Mouse (Mus musculus) E14TG2a.4 (cell line): ENCODE results near the gene Serpinb1a.

Experiments
- H3K27me3 ChIP-seq: 2 replicates; pipeline ENCODE4 v1.6.1; 2014; ENCODE audit warnings: low read length, control low read depth; ENCODE audit not compliant: insufficient read depth
- H3K36me3 ChIP-seq: 2 replicates; pipeline ENCODE4 v1.6.1; 2014; ENCODE audit warnings: low read length, control low read depth; ENCODE audit not compliant: insufficient read depth
- H3K4me1 ChIP-seq: replicated peaks from 2 replicates; pipeline ENCODE4 v1.6.1; 2014; ENCODE audit warnings: low read depth, low read length, control low read depth
- H3K4me3 ChIP-seq: replicated peaks from 2 replicates; pipeline ENCODE4 v1.5.1; 2014; ENCODE audit warnings: mild to moderate bottlenecking, low read length
- H3K9me3 ChIP-seq: 2 replicates; pipeline ENCODE4 v1.6.1; 2014; ENCODE audit warnings: low read length, control low read depth
- CTCF ChIP-seq: conservative IDR thresholded peaks from 2 replicates; pipeline ENCODE4 v1.5.1; 2014; ENCODE audit warnings: low read length
- NANOG ChIP-seq: IDR thresholded peaks from 2 replicates; pipeline ENCODE4 v1.6.1; 2014; ENCODE audit warnings: borderline replicate concordance, low read length, mixed read lengths
- POU5F1 ChIP-seq: IDR thresholded peaks from 2 replicates; pipeline ENCODE4 v1.6.1; 2014; ENCODE audit warnings: low read length, borderline replicate concordance

The Serpinb1a gene

GRCm38 (mm10) chr13:32849531-32850123 lies 1.4 kb downstream of the Serpinb1a start:
- peaks cover 20% of the 10 kb centered on the region for H3K4me1 ChIP-seq
- TF ChIP-seq POU5F1 (no peak), NANOG (no peak), CTCF (no peak)

GRCm38 (mm10) chr13:32849092-32849491 lies 1.9 kb downstream of the Serpinb1a start:
- peaks cover 2% of the 10 kb centered on the region; the same call in 1 of the 2 replicates for H3K9me3 ChIP-seq
- TF ChIP-seq POU5F1 (no peak), CTCF (no peak), NANOG (no peak)
- H3K36me3 ChIP-seq, result no peaks in the 10 kb centered on the region
- no peaks in the 10 kb centered on the region for H3K27me3 ChIP-seq
- peaks cover 20% of the 10 kb centered on the region for H3K4me1 ChIP-seq
- H3K4me3 ChIP-seq, result no peak overlapping the region

More at GRCm38 (mm10) chr13:32849531-32850123, 1.4 kb downstream of the Serpinb1a start:
- Histone ChIP-seq H3K36me3 (no peaks in the 10 kb centered on the region), H3K9me3 (no peaks in the 10 kb centered on the region), H3K4me3 (no peak overlapping the region), H3K27me3 (no peaks in the 10 kb centered on the region)

GRCm38 (mm10) chr13:32846221-32846620 lies 4.8 kb downstream of the Serpinb1a start:
- Histone ChIP-seq H3K9me3 (peaks cover 29% of the 10 kb centered on the region), H3K4me3 (no peak overlapping the region), H3K27me3 (no peaks in the 10 kb centered on the region), H3K4me1 (peaks cover 14% of the 10 kb centered on the region), H3K36me3 (no peaks in the 10 kb centered on the region)
- no peak for TF ChIP-seq CTCF

GRCm38 (mm10) chr13:32841349-32841748 lies 9.6 kb downstream of the Serpinb1a start:
- TF ChIP-seq POU5F1 (no peak), CTCF (no peak), NANOG (no peak)

GRCm38 (mm10) chr13:32839314-32839713 lies 11.7 kb downstream of the Serpinb1a start:
- Histone ChIP-seq H3K36me3 (no peaks in the 10 kb centered on the region), H3K9me3 (peaks cover 29% of the 10 kb centered on the region), H3K4me1 (no peaks in the 10 kb centered on the region), H3K27me3 (no peaks in the 10 kb centered on the region), H3K4me3 (no peak overlapping the region)
- TF ChIP-seq CTCF, result no peak
- TF ChIP-seq POU5F1, result no peak
- TF ChIP-seq NANOG, result no peak

More at GRCm38 (mm10) chr13:32841349-32841748, 9.6 kb downstream of the Serpinb1a start:
- Histone ChIP-seq H3K9me3 (peaks cover 29% of the 10 kb centered on the region), H3K4me1 (no peaks in the 10 kb centered on the region), H3K27me3 (no peaks in the 10 kb centered on the region), H3K4me3 (no peak overlapping the region), H3K36me3 (no peaks in the 10 kb centered on the region)

- Histone ChIP-seq H3K36me3 (no peaks in the 10 kb centered on the region), H3K27me3 (no peaks in the 10 kb centered on the region), H3K4me1 (no peaks in the 10 kb centered on the region), H3K9me3 (no peaks in the 10 kb centered on the region), H3K4me3 (no peak overlapping the region)
- TF ChIP-seq CTCF (no peak), NANOG (no peak), POU5F1 (no peak)
Measured at GRCm38 (mm10) chr13:32834513-32834912, 16.5 kb downstream of the Serpinb1a start.

- no peaks in the 10 kb centered on the region for H3K27me3 ChIP-seq
- H3K4me3 ChIP-seq, result no peak overlapping the region
- no peaks in the 10 kb centered on the region for H3K4me1 ChIP-seq
- H3K9me3 ChIP-seq, result no peaks in the 10 kb centered on the region
- TF ChIP-seq NANOG, result no peak
- TF ChIP-seq POU5F1, result no peak
- TF ChIP-seq CTCF, result no peak
- no peaks in the 10 kb centered on the region for H3K36me3 ChIP-seq
Measured at GRCm38 (mm10) chr13:32833237-32833636, 17.7 kb downstream of the Serpinb1a start.

GRCm38 (mm10) chr13:32832776-32833175 lies 18.2 kb downstream of the Serpinb1a start:
- Histone ChIP-seq H3K27me3 (no peaks in the 10 kb centered on the region), H3K4me3 (no peak overlapping the region), H3K9me3 (no peaks in the 10 kb centered on the region), H3K4me1 (no peaks in the 10 kb centered on the region), H3K36me3 (no peaks in the 10 kb centered on the region)
- TF ChIP-seq POU5F1, result no peak
- no peak for TF ChIP-seq CTCF
- no peak for TF ChIP-seq NANOG

GRCm38 (mm10) chr13:32831505-32832273 lies 19.3 kb downstream of the Serpinb1a start:
- Histone ChIP-seq H3K36me3 (no peaks in the 10 kb centered on the region), H3K27me3 (no peaks in the 10 kb centered on the region), H3K9me3 (no peaks in the 10 kb centered on the region), H3K4me3 (no peak overlapping the region), H3K4me1 (no peaks in the 10 kb centered on the region)
- TF ChIP-seq NANOG (no peak), CTCF (no peak), POU5F1 (no peak)
